Mouse (Mus musculus) liver, adult (tissue): ENCODE data around the gene Acox3.

Experiments used
- GATA4 ChIP-seq: IDR thresholded peaks from 2 replicates; pipeline ENCODE4 v1.6.1; 2014; ENCODE audit warnings: mild to moderate bottlenecking, low read length; ENCODE audit not compliant: insufficient replicate concordance

The Acox3 gene

DNA sequence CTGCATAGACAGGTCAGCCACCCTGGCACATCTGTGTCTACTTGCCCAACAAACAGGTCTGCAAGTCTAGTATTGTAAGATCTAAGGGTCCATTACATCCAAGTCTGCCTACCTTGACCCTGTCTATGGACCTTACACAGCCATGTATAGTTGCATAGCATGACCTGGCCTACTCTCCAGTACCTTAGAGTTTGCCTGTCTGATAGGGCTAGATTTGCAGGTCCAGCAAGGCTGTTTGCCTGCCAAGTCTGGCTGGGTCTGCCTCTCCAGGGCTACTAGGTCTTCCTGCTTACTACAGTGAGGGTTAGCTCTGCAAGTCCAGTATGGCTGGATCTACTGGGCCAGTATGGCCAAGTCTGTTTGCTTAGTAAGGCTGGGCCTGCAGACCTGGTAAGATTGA is 41.0 kb downstream of the Acox3 start:
- TF ChIP-seq GATA4: no peak

GRCm38 (mm10) chr5:35624751-35625239 is 42.0 kb downstream of the Acox3 start:
- no peak for TF ChIP-seq GATA4

DNA sequence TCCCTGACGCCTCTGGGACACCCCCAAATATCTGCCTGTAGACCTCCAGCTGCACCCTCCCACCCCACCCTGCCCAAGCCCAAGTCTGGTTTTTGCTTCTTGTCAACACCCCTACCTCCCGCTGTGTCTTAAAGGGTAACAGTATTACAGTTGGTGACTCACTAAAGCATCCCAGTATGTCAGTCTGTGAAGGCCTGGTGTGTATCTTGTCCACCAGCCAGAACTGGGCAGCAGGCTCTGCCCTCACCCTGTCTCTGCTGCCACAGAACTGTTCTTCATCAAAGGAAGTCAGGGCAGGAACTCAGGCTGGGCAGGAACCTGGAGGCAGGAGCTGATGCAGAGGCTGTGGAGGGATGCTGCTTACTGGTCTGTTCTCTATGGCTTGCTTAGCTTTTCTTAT is 43.6 kb downstream of the Acox3 start:
- TF ChIP-seq GATA4: no peak

DNA sequence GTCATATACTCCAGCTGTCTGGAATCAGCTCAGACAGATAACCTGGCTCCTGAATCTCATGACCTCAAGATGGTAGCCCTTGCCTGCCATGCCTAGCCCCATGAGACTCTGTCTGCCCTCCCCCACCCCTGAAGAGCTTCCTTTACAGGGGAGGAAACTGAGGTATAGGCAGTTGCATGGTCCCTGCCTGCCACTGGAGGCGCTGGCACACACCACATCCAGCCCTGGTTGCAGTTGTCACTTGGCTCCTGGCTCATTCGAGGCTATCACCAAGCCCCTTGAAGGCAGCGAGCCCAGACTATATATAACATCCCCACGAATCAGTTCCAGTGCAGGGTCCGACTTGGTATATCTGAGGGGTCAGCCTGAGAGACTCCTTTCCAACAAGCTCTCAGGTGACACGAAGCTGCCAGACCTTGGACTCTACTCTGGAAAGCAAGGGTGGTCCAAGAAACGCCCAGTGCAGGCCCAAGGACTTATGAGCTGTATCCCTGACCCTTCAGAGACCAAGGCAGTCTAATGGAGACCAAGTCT is 44.5 kb downstream of the Acox3 start:
- TF ChIP-seq GATA4: no peak

DNA sequence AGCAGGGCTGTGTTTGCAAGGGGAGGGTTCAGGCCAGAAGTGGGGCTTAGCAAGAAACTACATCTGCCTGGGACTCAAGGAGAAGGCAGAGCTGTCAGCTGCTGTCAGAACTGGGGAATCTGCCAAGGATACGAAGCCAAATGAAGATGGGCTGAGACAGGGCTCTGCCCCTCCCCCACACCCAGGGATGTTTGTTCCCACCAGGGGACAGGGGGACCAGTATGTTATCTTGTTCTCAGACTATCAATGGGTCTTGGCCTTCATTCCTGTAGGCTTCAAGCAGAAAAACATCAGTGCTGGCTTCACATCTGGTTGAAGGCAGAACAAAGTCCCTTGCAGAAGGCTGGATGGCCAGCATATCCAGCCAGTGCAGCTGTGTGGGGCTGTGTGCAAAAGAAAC is 45.8 kb downstream of the Acox3 start:
- TF ChIP-seq GATA4: no peak

- TF ChIP-seq GATA4: no peak
Measured at GRCm38 (mm10) chr5:35629333-35629732, 46.5 kb downstream of the Acox3 start.

DNA sequence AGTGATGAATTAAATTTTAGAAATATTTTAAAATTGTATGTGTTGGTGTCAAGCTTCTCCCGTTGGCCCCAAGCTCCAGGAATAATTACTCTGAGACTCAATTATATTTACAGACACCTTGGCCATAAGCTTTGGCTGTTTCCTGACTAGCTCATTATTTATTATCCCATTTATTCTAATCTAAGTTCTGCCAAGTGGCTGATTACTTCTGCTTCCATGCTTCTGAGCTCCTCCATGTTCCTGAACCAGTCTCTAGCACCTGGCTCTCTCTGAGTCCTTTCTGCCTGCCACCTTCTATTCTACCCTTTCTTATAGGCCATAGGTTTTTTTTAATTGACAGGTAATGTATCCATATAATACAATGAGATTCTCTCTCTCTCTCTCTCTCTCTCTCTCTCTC is 47.9 kb downstream of the Acox3 start:
- no peak for TF ChIP-seq GATA4

GRCm38 (mm10) chr5:35631224-35631623 is 48.4 kb downstream of the Acox3 start:
- TF ChIP-seq GATA4: no peak

GRCm38 (mm10) chr5:35631755-35632154 is 48.9 kb downstream of the Acox3 start:
- no peak for TF ChIP-seq GATA4

- TF ChIP-seq GATA4: no peak
Measured at GRCm38 (mm10) chr5:35632841-35633240, 50.0 kb downstream of the Acox3 start.

DNA sequence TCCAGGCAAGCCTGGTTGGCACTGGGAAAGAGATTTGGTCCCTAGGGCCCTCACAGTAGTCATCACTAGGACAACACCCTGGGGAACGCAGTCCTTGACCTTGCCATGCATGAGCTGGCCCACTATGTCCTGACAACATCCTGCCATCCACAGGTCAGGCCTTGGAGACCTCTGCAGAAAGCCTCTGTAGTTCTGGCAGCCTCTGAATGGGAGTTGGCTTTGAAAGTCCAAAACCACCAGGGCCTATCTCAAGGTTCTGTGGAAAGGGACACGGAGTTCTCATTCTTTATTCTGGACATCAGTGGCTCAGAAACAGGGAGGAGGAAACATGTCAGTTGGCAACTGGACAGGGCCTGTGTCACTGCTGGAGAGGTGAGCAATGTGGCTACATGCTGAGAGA is 53.2 kb downstream of the Acox3 start:
- no peak for TF ChIP-seq GATA4

- no peak for TF ChIP-seq GATA4
Measured at GRCm38 (mm10) chr5:35641961-35642584, 59.2 kb downstream of the Acox3 start.

DNA sequence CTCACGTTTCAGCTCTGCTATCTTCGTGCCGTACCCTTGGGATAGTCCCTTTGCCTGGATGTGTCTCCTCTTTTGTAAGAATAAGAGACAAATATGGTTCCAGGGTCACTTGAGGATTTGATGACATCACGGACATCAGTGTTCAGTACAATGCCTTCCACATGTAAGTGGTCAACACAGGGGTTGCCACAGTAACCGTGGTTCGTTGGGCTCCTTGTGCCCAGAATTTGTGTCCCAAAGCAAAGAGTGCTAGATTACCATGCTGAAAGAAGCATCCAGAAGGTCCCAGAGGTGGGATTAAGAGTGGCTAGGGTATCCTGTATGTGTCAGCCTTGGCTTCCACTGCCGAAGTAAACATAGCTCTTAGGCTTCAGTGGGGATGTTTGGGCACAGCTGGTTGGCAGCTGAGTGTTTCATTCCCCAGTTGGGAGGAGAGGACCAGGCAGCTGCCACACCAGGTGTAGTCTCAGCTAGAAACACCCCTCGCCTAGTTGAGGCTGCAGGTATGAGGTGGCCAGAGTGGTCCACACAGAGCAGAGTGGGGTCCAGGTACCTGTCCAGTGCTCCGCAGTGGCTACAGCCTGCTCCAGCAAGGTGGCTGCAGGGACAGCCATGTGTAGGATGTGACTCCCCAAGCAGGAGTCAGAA is 60.7 kb downstream of the Acox3 start:
- no peak for TF ChIP-seq GATA4

DNA sequence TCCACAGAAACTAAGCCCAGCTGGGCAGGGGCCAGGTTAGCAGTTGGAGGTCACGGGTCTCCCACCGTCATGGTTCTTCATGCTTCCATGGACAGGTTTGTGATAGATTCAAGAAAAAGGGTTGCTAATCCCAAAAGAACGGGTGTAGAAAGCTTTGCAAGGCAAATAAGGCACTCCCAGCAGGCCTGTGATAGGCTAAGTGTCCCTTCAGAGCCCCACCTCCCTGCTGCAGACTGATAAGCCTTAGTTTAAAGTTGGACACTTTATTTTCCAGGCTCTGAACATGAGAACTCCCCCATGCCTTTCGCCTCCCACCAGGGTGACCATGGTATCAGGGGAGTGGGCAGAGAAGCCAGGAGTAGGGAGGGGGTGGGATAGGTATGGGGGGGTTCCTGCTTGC is 61.2 kb downstream of the Acox3 start:
- TF ChIP-seq GATA4: no peak

DNA sequence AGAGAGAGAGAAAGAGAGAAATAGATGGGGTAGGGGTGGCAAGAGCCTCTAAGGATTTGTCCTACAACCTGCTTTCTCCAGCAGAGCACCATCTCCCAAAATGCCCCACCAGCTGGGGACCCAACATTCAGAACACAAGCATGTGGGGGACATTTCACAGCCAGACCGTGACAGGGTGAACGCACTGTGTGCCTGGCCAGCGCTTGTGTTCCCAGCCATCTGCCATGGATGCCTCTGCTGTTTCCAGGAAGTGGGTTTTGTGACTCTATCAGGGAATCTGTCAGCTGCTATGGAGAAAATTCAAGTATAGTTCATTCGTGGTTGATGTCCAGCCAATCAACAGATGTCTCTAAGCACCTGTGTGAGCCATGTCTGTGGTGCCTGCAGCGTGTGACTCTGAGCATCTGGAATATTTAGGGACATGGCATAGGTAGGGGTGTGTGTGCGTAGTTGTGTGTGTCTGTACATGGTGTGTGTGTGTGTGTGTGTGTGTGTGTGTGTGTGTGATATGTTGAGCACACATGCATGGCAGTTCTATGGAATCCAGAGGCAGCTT is 63.2 kb downstream of the Acox3 start:
- TF ChIP-seq GATA4: no peak

DNA sequence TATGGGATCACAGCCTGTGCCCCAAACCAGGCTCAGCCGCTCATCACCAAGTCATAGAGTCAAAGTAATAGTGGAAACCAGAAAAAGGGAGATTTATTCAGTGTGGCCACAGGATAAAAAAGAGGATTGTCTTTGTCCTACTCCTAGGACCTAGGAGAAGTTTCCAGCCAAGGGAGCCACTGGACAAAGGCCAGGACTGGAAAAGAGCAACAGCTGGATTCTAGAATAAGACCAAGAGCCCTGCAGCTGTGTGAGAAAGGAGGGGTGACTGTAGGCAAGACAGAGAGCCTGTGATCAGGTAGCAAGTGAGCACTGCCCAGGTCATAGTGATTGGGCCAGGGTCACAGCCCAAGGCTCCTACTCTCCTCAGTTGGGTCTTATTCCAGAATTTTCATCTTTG is 64.1 kb downstream of the Acox3 start:
- no peak for TF ChIP-seq GATA4
